Mouse (Mus musculus) 3134 (cell line): ENCODE data around the gene Lsmem1.
"Not testable (repeated sequence)": the region's sequence is repeated elsewhere in the genome, so short reads cannot be mapped to it uniquely, and the experiment has no call there.

Experiments used
- DNase-seq: peaks from one replicate; pipeline ENCODE4 v3.0.0-alpha.2; 2011; ENCODE audit warnings: low spot score; ENCODE audit not compliant: insufficient read length; ENCODE audit errors: extremely low read depth

The Lsmem1 gene

DNA sequence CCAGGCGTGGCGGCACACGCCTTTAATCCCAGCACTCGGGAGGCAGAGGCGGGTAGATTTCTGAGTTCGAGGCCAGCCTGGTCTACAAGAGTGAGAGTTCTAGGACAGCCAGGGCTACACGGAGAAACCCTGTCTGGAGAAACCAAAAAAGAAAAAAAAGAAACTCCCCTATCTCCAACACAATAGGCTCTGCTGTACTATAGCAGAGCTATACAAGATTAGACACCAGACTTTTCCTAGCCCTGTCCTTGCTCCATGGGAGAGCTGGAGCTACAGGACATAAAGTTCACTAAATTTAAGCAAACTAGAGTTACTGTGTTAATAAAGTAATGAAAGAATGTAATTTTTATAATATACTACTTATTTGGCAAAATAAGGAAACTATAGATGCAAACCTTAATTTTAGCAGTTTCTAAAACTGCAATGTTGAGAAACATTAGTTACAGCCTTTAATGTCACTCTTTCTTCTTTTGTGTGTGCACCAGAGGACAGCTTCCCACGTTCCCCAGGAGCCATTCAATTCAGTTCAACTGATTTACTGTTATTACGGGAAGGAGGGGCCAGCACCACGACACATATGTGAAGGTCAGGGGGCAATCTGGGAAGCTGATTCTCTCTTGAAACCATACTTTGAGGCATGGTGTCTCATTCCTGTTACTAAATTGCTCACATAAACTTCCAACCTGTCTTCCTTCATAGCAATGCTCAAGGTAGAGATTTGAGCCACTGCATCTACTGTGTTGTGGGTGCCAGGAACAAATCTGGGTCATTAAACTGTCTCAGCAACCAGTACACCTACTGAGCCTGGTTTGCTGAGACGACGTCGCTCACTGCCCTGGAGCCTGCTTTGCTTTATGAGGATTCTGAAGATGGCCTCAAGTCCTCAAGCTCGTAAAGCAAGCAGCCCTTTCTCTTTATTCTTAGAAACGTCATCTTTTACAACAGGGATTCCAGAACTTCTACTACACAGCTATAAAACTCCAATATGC lies 15.9 kb upstream of the Lsmem1 start:
- no peak for DNase-seq

DNA sequence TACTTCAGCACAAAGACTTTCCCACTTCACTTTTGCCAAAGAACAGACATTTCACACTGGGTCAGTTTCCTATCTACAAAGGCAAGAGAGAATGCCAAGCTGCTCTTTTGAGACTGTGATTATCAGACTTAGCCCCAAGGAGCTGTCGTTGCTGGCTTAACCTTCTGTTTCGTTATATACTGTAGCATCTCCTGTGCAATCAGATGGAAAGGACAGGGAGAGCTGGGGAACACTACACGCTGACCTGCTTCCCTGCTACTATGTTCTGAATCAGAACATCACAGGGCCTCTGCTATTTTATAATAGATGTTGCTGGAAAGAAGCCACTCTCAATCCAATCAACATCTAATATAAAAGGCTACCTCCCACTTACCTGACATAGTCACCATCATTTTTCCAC lies 9.8 kb upstream of the Lsmem1 start:
- no peak for DNase-seq

- DNase-seq = no peak
These were observed 8.6 kb upstream of the Lsmem1 start for GRCm38 (mm10) chr12:40207909-40208308.

DNA sequence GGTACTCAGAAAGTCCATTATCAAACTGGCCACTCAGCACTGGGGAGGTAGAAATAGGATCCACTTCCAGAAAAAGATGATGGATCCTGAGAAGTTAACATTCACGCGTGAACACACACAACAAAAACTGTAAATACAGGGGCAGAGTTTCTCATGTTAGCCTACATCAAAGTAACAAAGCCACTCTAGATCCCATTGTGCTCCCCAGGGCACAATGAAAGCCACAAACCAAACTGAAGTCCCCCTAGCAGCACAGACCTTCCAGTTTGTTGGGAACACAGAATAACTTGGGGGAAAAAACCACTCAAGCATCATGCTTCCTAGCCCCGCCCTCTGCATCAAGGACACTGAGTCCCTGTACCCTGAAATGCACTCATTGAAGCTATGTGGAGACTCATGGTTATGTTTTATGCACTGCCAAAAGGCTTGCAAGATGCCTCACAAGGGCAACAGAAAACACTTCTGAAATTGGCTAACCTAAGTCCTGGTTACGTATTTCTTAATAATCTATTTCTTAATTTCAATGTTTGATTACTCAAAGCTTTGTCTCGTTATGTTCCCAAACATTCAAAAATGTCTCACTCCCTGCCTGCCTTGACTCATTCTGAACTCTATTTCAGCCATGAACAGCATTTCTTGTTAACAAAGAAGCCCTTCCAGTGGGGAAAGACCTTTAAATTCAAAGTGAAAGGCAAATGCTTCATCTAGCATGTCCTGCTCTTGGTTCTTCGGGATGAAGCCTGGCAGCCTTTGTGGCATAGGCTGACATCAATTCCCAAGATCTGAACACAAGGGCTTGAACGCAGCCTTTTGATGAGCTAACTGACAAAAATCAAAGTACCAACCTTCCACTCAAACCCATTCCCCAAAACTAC lies 3.1 kb upstream of the Lsmem1 start:
- DNase-seq = no peak

- no peak for DNase-seq
These were observed 1.4 kb upstream of the Lsmem1 start for GRCm38 (mm10) chr12:40200484-40201235.

DNA sequence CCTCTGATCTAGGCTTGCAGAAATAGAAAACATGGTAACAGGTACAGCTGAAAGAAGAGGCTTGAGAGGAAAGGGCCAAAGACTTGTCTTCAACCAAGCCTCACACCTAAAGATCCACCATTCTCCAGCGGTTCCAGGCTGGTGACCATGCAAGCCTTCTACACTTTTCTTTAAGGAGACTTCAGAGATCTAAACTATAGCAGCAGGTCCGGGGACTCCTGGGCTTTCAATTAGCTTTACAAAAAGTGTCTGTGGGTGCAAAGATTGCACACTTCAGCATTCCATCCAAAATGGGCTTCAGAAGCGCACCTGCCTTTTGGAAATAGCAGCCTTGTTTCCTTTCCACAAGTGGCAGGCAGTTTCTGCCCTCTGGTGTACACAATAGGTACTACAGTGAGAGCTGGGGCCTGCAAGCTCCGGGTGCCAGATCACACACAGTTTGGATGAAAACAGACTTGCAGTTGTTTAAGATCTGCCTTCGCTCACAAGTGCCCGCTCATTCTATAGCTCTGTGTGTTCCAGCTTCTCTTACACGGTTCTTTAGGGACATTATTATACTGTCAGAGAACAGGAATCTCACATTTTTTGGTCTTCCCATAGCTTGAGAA lies 609 bp upstream of the Lsmem1 start:
- no peak for DNase-seq

- no peak for DNase-seq
These were observed 863 bp downstream of the Lsmem1 start for GRCm38 (mm10) chr12:40198427-40198826.

DNA sequence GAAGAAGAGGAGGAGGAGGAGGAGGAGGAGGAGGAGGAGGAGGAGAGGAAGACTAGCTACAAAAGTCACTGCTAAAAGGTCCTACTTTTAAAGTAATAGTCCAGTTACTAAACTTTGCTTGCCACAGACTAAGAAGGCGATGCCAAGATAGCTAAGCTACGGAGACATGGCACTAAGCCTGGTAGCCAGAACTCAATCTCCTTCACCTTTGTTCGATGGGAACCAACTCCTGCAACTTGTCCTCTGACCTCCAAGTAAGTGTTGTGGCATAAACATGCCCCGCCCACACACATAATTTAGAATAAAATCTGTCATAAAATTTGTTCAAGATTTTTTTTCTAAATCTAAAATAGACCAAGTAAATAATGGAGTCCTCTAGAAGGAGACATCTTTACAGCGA lies 1.3 kb downstream of the Lsmem1 start:
- DNase-seq = no peak

- DNase-seq = no peak
These were observed 1.8 kb downstream of the Lsmem1 start for GRCm38 (mm10) chr12:40197511-40197910.

GRCm38 (mm10) chr12:40185474-40185873 lies 13.8 kb downstream of the Lsmem1 start:
- DNase-seq = no peak

DNA sequence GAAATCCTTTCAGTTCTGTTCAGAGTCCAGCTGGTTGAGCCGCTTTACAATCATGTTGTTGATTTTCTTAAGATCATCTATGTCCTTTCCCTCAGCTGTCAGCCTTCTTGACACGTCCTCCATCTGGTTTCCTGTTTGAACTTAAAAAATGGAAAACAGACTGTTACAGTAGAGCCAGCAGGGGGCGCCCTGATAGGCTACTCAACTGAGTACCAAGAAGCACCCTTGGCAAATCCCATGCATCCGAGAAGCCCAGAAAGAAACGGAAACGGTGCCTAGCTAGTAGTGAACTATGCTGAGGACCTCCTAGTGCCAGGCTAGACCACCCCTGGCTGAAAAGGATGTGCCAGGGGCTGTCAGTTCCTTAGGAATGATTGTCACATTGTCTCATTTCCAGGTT lies 22.2 kb downstream of the Lsmem1 start:
- no peak for DNase-seq

GRCm38 (mm10) chr12:40176158-40176557 lies 23.1 kb downstream of the Lsmem1 start:
- DNase-seq = no peak

- not testable (repeated sequence) for DNase-seq
These were observed 24.1 kb downstream of the Lsmem1 start for GRCm38 (mm10) chr12:40175171-40175570.

- DNase-seq = no peak
These were observed 27.7 kb downstream of the Lsmem1 start for GRCm38 (mm10) chr12:40171637-40172036.

DNA sequence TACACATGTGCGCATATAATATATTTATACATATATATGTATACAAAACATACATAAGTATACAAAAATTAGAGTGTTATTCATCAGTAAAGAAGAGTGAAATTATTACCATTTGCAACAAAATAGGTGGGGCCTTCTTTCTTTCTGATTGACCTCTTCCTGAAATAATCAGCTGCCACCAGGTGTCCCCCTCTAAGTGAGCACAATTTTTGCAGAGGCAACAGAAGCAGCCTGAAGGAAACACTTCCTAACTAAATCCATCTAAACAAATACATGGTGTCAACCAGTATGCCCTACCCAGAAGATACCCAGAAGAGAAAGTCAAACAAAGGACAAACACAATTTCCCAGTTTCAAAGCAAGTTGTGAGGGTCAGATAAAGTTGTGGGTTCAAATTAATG lies 29.6 kb downstream of the Lsmem1 start:
- DNase-seq = no peak

DNA sequence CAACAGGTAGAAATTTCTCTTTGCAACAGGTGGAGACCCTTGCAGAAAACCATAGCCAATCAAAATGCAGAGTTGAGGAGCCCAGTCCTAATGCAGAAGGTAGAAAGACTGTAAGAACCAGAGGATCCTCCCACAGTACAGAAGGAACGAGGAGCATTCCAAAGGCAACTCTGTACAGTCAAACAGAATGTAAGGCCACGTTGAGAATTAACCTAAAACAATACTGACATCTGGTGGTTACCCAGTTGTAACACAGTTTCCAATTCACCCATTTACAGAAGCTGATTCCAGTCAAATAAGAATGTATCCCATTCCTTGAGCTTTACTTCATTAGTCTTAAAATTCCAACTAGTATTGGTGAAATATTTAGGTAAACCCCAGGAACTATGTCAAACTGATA lies 34.7 kb downstream of the Lsmem1 start:
- DNase-seq = no peak

DNA sequence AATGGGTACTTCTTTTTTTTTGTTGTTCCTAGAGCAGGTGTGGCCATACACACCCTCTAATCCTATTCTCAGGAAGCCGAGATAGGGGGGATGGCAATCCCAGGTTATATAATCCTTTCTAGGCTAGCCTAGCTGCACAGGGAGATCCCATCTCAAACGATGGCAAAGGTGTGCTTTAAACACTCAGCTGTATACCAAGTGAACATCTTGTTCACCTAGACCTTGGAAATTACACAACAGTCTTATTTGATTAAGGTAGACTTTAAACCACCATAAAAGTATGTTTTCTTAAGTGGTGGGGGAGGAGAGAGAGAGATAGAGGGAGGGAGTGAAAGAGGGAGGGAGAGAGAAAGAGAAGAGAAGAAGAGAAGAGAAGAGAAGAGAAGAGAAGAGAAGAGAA lies 38.5 kb downstream of the Lsmem1 start:
- no peak for DNase-seq

GRCm38 (mm10) chr12:40154188-40154587 lies 45.1 kb downstream of the Lsmem1 start:
- DNase-seq = no peak

DNA sequence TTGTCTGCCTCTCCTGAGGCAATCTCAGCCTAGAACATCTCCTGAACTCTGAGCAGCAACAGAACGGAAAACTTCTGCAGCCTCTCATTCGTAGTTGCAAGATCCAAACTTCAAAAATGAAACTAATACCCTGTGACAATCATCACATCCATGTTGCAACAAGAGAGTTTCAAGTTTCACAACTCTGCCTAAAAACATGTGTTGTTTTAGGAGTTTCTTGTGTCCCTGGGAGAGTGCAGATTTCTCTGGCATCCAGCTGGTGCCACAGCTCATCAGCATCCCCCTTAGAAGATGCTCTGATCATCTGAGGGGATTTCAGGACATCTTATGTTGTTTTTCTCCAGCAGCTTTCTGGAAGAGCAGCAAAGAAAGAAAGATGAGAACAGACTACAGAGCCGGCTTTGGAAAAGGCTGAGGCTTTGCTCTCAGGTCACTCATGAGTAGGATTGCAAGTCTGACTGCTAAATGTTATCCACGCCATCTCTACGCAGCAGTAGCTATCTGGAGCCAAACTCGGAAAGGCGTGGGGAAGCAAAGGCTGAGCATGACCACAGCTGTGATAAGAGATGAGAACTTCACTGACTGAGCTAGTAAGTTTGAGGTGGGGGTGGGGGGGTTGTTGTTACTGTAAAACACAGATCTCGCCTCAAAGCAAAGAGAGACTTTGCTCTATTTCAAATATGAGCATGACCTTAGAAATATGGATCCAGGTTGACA lies 46.8 kb downstream of the Lsmem1 start:
- no peak for DNase-seq

- DNase-seq = no peak
These were observed 52.0 kb downstream of the Lsmem1 start for GRCm38 (mm10) chr12:40147319-40147718.
